Mouse (Mus musculus): Measurements from ENCODE around the gene Gm21883.
"Not testable (repeated sequence)": the region's sequence is repeated elsewhere in the genome, so short reads cannot be mapped to it uniquely, and the experiment has no call there.

Gm21883 gene

DNA sequence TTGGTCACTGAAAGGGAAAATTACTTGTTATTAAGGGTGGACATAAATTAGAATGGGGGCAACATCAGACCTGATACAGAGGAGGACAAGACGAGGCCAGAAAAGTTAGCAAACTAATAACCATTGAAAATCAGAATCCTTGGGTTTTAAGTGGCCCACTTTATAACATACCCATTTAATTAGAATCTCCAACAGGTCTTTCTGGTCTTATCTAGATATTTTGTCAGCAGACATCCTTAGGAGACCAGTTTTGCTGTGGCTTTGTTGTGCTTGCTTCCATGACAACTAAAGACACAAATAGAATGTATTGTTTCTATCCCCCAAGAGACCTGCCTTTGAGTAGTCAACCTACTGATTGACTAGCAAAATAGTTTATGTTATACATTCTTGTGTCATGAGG is at the start of gene Gm21883:
Gene Gm21883 (minus strand): TSS at position 101 of the 400 bp plus-strand sequence.
- DNase-seq (ENCODE audit: low spot score) = not testable (repeated sequence)

DNA sequence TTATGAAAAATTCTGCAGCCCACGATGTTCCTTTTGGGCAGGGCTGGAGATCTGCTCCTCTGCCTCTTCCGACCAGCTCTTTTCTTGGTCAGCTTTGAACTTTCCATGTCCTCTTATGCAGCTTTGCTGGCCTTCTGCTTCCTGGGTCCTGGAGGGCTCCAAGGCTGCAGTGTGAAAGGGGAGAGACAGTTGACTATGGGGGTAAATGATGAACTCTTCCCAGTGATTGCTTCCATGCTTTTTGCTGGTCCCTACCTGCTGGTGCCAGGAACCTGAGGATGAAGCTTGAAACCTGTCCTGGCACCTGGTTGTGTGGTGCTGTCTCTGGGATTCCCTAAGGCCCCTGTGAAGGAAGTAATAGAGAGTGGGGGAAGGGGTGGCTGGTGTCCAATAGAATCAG is 44.7 kb upstream of the Gm21883 start, which contains the start of gene Spin2e:
Gene Spin2e (minus strand): TSS at position 101 of the 400 bp plus-strand sequence.
- DNase-seq (ENCODE audit: low spot score) = not testable (repeated sequence)
